Mouse (Mus musculus) spleen, adult 12 weeks (tissue): ENCODE results near the gene Gpr132.
A peak's percentile ranks its signal among the peaks of the same experiment; 100 is the strongest.

ENCODE experiments used
- DNase-seq: peaks from one replicate; pipeline ENCODE4 v3.0.0; 2022; ENCODE audit warnings: low spot score

Gpr132 gene

DNA sequence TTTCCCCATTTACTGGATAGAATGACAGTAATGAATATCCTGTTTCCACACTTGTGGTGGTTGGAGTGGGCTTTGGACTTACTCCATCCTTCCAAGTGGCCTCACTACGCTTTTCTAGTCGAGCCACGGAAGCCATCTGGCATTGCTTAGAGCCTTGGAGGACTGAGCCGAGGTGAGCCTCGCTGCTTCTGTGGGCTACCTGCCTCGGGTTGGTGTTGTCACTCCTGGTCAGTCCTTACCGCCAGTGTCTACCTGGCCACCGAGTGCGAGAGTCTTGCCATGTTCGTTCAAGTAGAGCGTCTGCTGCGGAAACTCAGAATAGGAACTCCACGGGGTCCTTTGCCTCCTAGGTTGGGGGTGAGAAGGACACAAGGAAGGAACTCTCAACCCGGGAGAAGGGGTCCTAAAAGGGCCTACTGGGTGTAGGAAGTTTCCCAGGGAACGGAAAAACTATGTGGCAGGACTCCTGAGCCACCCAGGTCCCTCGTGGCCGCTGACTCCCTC lies 9.1 kb upstream of the Gpr132 start:
- no peak for DNase-seq

- no peak for DNase-seq
Observed at GRCm38 (mm10) chr12:112876332-112877072, 8.5 kb upstream of the Gpr132 start.

DNA sequence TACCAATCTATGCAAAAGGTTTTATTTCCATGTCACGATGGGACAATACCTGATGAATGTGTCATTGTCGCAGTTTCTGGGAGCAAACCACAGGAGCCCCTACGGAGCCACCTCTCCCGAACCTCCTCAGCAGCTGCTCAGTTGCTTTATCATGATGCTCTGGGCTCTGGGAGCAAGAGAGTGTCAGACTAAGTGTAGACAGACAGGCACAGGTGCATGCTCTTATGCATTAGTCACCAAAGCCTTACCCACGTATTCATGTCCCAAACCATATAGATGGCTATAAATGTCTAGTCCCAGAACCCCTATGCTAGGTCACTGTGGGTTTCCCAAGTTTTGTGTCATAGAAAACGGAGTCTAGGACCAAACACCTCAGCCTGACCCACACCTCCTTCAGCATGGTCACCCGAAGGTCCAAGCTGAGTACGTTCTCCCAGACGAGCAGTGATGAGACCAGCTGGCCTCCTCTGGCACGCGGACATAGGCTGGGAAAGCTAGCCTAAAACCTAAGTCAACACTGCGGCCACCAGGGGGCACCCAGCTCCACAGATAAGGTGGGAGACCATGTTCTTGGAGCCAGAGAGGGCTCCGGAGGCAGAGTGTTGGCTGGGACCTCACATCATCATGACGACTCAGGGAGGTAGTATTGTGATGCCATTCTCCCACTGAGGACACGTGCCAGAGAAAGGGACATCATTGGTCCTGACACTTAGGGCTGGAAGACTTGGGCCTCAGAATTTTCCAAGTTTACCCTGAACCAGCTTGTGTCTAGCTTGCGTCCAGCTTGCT lies 7.4 kb upstream of the Gpr132 start:
- peak; percentile 70 for DNase-seq

DNA sequence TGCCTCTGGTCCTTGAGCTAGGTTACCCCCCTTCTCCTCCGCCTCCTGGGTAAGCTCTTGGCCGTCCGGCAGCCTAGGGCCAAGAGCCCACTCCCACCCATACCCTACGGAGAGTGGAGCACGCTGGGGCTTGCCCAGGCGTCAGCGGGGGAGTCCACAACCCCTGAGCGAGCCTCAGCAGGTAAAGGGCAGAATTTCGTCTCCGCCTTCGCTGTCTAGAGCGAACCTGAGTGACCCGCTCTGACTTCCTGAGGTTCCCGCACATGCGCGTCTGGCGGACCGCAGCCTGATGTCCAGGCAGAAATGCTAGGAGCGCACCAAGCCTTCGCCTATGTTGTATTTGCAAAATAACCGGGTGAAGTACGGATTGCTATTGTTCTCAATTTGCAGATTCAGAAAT lies 6.2 kb upstream of the Gpr132 start:
- no peak for DNase-seq

- DNase-seq = no peak
Observed at GRCm38 (mm10) chr12:112873452-112874190, 5.6 kb upstream of the Gpr132 start.

GRCm38 (mm10) chr12:112872991-112873390 lies 5.0 kb upstream of the Gpr132 start:
- no peak for DNase-seq

DNA sequence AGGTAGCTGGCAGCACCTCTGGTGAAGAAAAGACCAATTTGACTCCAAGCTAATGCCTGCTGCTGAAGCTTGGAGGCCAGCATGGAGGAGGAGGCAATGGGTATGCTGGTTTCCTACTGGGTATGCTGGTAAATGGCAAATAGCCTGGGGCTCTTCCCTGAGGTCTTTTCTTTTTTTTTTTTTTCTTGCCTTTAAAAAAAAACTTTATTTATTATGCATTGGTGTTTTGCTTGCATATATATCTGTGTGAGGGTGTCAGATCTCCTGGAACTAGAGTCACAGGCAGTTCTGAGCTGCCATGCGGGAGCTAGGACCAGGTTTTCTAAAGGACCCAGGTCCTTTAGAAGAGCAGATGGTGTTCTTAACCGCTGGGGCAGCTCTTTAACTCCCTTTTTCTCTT lies 3.2 kb upstream of the Gpr132 start:
- no peak for DNase-seq

- no peak for DNase-seq
Observed at GRCm38 (mm10) chr12:112870775-112871174, 2.7 kb upstream of the Gpr132 start.

- DNase-seq = no peak
Observed at GRCm38 (mm10) chr12:112869783-112870204, 1.8 kb upstream of the Gpr132 start.

DNA sequence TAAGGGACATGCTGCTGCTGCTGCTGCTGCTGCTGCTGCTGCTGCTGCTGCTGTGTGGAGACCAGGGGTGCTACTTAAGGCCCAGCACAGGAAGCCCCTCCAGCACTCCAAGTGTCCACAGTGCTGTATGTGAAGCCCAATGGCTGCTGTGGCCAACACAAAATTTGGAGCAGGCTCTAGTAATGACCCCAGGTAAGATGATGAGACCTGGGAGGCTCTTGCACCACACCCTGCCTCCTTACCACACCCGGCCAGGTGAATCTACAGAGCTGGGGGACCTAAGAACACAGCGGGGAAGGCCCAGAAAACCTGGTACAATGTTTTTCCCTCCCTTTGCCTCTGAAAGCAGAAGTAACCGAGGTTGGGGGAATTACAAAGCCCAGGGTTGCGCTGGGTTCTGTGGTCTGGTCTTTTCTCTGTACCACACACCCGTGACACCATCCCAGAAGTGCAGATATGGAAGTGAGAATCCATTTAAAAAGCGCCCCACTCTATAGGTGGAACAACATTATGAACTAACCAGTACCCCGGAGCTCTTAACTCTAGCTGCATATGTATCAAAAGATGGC lies 838 bp downstream of the Gpr132 start:
- DNase-seq = no peak

GRCm38 (mm10) chr12:112866467-112867080 lies 1.5 kb downstream of the Gpr132 start:
- no peak for DNase-seq

- no peak for DNase-seq
Observed at GRCm38 (mm10) chr12:112864804-112865203, 3.2 kb downstream of the Gpr132 start.

DNA sequence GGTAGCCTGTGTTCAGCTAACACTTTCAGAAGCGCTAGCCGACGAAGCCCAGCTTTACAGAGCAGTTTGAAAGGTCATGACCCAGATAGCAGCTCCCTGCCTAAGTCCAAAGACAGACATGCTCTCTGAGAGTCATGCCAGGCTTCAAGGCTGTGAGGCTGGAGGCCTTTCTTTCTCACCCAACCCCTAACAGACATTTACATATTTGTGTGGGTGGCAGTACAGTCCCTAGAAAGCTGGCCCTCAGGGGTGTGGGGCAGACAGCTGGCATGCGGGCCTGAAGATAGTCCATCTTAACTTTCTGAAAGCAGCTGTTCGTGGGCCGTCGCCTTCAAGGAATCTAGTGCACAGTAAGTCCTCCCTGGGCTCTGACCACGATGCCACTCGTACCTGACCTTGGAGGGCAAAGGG lies 6.1 kb downstream of the Gpr132 start:
- DNase-seq = no peak

GRCm38 (mm10) chr12:112860765-112861164 lies 7.3 kb downstream of the Gpr132 start:
- no peak for DNase-seq

DNA sequence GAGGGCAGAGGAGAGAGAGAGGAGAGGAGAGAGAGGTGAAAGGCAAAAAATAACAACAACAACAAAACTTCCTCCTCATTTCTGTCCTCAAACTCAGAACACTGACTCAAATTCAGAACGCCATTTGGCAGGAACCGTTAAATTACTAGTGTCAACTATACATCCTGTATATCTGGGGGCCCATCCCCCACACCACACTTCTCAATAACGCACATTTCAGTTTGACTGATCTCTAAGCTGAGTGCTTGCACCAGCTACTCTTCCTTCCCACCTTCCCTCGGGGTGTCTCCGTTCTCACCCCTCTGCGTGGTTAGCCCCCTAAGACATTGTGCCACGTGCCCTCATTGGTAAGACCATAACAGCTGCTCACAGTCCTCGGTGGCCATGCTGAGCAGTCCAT lies 8.1 kb downstream of the Gpr132 start:
- no peak for DNase-seq

GRCm38 (mm10) chr12:112858581-112859336 lies 9.3 kb downstream of the Gpr132 start:
- DNase-seq = no peak

DNA sequence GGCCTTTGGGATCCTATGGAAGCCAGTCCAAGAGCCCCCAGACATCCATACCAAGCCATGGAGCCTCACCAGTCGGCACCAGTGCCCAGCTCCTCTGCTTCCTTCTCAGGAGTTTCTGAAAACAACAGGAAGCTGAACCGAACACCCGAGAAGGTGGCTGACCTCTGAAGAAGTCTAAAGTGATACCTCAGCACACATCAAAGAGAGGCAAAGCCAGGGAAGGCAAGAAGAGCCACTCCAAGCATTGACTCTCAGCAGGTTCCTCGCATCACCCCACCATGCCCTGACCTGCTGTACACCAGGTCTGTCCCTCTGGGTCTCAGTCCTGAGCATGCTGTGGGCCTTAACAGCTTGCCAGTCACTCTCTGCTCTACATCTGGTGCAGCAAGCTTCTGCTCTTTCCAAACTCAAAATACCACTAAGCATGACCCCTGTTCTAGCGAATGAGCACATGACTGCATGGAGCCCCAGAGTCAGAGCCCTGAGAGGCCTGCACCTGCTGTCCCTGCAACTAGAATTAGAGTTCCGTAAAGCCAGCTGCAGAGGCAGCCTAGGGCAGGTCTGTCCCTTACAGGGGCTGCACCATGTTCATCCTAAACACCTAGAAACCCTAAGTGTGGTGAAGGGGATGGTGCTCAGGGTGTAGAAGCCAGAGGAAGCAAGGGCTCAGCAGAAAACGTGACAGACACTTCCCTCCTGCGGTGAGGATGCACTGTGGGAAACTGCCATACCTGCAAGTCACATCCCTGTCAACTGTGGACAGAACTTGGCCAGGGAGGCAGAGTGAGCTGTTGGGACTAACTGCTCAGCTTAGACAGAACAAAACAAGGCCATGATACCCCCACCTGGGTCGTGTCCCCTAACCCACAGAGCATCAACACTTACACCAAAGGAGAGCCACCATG lies 10.8 kb downstream of the Gpr132 start:
- no peak for DNase-seq

DNA sequence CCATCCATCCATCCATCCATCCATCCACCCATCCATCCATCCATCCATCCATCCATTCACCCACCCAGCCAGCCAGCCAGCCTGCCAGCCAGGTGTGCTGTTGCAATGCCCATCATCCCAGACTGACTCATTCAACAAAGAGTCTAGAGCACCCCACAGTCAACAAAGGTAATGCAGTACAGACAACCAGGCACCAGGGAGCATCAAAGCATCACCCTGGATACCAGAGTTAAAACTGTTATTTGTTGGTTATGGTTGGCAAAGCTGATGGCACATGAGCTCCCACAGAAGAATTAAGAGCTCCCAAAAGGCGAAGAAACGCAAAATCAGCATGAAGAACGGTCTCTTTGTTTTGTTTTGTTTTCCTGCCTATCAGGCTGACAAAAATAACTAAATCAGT lies 11.7 kb downstream of the Gpr132 start:
- DNase-seq = no peak

DNA sequence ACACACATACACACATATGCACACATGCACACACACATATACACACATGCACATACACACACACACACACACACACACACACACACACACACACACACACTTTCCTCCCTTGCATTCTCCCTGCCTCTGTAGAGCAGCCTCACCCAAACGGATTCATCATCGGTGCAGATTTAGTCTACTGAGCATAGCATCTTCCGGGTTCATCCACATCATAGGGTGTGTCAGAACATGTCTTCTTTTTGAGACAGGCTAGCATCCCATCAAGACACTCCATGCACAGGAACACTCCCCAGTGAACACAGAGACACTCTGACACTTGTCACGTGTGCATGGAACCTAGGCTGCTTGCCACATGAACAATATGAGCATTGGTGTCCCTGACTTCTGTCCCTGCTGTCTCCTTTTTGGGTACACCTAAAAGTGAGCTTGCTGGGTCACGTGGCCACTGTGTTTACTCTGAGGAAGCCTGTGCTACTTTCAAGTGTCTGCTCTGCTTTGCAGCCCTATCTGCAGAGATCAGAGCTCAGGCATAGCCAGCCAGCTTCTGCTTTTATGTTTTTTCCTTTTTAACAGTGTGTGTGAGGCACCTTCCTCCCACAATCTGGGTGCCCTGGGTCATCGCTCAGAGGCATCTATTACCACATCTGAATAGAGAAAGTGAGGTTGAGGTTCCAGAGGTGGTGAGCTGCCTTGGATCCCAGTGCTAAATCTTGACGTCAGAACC lies 13.3 kb downstream of the Gpr132 start:
- no peak for DNase-seq
